Mouse (Mus musculus): ENCODE measurements around the gene Gm20388. TPM values are rescaled to one million over a fixed set of nuclear protein-coding genes. Genes with fewer than 3 reads are reported as not detected.
A peak's percentile ranks its signal among the peaks of the same experiment; 100 is the strongest.

Gm20388 gene
- polyA plus RNA-seq, 1 experiment from 2014 or later: not detected

- H3K27me3 ChIP-seq (replicated peaks; ENCODE audit: control insufficient read depth, insufficient read depth, low read length): peaks cover 35% of the 10 kb centered on the region
- H3K9ac ChIP-seq (ENCODE audit: low read depth, low read length): no peak overlapping the region
- H3K27ac ChIP-seq (ENCODE audit: low read depth, low read length): no peak overlapping the region
- no peaks in the 10 kb centered on the region for H3K36me3 ChIP-seq (ENCODE audit: control insufficient read depth, insufficient read depth)
- H3K9me3 ChIP-seq (ENCODE audit: control insufficient read depth): no peaks in the 10 kb centered on the region
- H3K4me1 ChIP-seq (replicated peaks; ENCODE audit: control insufficient read depth, insufficient read depth, low read length): no peaks in the 10 kb centered on the region
- no peak for ATAC-seq
- H3K4me2 ChIP-seq (replicated peaks; ENCODE audit: low read depth): peak overlapping the region; percentile 100
- 75% methylated on average over 17 of the region's 17 CpGs for WGBS
- TF ChIP-seq CTCF (IDR thresholded peaks at IDR 0.05; ENCODE audit: low read depth): no peak
- no peak overlapping the region for H3K4me3 ChIP-seq (ENCODE audit: low read depth, low read length)
These were observed 2765.2 kb downstream of the Gm20388 start for GRCm38 (mm10) chr8:122675596-122676420.

- Histone ChIP-seq H3K27ac (ENCODE audit: low read depth, low read length) (no peak overlapping the region), H3K9ac (ENCODE audit: low read depth, low read length) (peak overlapping the region; percentile 64; the same call in 1 of the 2 replicates), H3K4me3 (ENCODE audit: low read depth, low read length) (peak overlapping the region; percentile 72), H3K4me1 (replicated peaks; ENCODE audit: control insufficient read depth, insufficient read depth, low read length) (no peaks in the 10 kb centered on the region), H3K4me2 (replicated peaks; ENCODE audit: low read depth) (peak overlapping the region; percentile 100), H3K9me3 (ENCODE audit: control insufficient read depth) (no peaks in the 10 kb centered on the region), H3K36me3 (ENCODE audit: control insufficient read depth, insufficient read depth) (no peaks in the 10 kb centered on the region), H3K27me3 (replicated peaks; ENCODE audit: control insufficient read depth, insufficient read depth, low read length) (peaks cover 39% of the 10 kb centered on the region)
- no peak for TF ChIP-seq CTCF (IDR thresholded peaks at IDR 0.05; ENCODE audit: low read depth)
- WGBS: 18% methylated on average over 16 of the region's 16 CpGs
- ATAC-seq: peak; percentile 14; the same call in 1 of the 2 replicates
These were observed 2766.2 kb downstream of the Gm20388 start for GRCm38 (mm10) chr8:122676621-122677480.

- H3K4me1 ChIP-seq (replicated peaks; ENCODE audit: control insufficient read depth, insufficient read depth, low read length): no peaks in the 10 kb centered on the region
- H3K27ac ChIP-seq (ENCODE audit: low read depth, low read length): peak overlapping the region; percentile 54; the same call in 1 of the 2 replicates
- peak overlapping the region; percentile 72 for H3K4me3 ChIP-seq (ENCODE audit: low read depth, low read length)
- H3K36me3 ChIP-seq (ENCODE audit: control insufficient read depth, insufficient read depth): no peaks in the 10 kb centered on the region
- H3K9ac ChIP-seq (ENCODE audit: low read depth, low read length): peak overlapping the region; percentile 64
- WGBS: 3% methylated on average over 22 of the region's 35 CpGs
- H3K27me3 ChIP-seq (replicated peaks; ENCODE audit: control insufficient read depth, insufficient read depth, low read length): peaks cover 46% of the 10 kb centered on the region
- peak overlapping the region; percentile 100 for H3K4me2 ChIP-seq (replicated peaks; ENCODE audit: low read depth)
- no peak for ATAC-seq
- no peak for TF ChIP-seq CTCF (IDR thresholded peaks at IDR 0.05; ENCODE audit: low read depth)
- no peaks in the 10 kb centered on the region for H3K9me3 ChIP-seq (ENCODE audit: control insufficient read depth)
These were observed 2766.9 kb downstream of the Gm20388 start for GRCm38 (mm10) chr8:122677481-122678021.

GRCm38 (mm10) chr8:122678061-122678895 lies 2767.6 kb downstream of the Gm20388 start:
- Histone ChIP-seq H3K4me2 (replicated peaks; ENCODE audit: low read depth) (peak overlapping the region; percentile 100), H3K27ac (ENCODE audit: low read depth, low read length) (peak overlapping the region; percentile 73), H3K4me1 (replicated peaks; ENCODE audit: control insufficient read depth, insufficient read depth, low read length) (no peaks in the 10 kb centered on the region), H3K9ac (ENCODE audit: low read depth, low read length) (peak overlapping the region; percentile 64), H3K9me3 (ENCODE audit: control insufficient read depth) (no peaks in the 10 kb centered on the region), H3K4me3 (ENCODE audit: low read depth, low read length) (peak overlapping the region; percentile 72), H3K36me3 (ENCODE audit: control insufficient read depth, insufficient read depth) (no peaks in the 10 kb centered on the region), H3K27me3 (replicated peaks; ENCODE audit: control insufficient read depth, insufficient read depth, low read length) (peaks cover 49% of the 10 kb centered on the region)
- peak; percentile 77 for ATAC-seq
- TF ChIP-seq CTCF (IDR thresholded peaks at IDR 0.05; ENCODE audit: low read depth): peak; percentile 93
- WGBS: 0% methylated on average over 99 of the region's 127 CpGs

- 3% methylated on average over 14 of the region's 14 CpGs for WGBS
- TF ChIP-seq CTCF (IDR thresholded peaks at IDR 0.05; ENCODE audit: low read depth): no peak
- no peak overlapping the region for H3K9ac ChIP-seq (ENCODE audit: low read depth, low read length)
These were observed 2768.2 kb downstream of the Gm20388 start for GRCm38 (mm10) chr8:122678896-122679210.

More at GRCm38 (mm10) chr8:122678896-122679210, 2768.2 kb downstream of the Gm20388 start:
- peak overlapping the region; percentile 73; the same call in 1 of the 2 replicates for H3K27ac ChIP-seq (ENCODE audit: low read depth, low read length)
- no peak for ATAC-seq
- peaks cover 49% of the 10 kb centered on the region for H3K27me3 ChIP-seq (replicated peaks; ENCODE audit: control insufficient read depth, insufficient read depth, low read length)
- no peaks in the 10 kb centered on the region for H3K36me3 ChIP-seq (ENCODE audit: control insufficient read depth, insufficient read depth)
- H3K9me3 ChIP-seq (ENCODE audit: control insufficient read depth): no peaks in the 10 kb centered on the region
- H3K4me2 ChIP-seq (replicated peaks; ENCODE audit: low read depth): peak overlapping the region; percentile 100
- peak overlapping the region; percentile 72 for H3K4me3 ChIP-seq (ENCODE audit: low read depth, low read length)
- no peaks in the 10 kb centered on the region for H3K4me1 ChIP-seq (replicated peaks; ENCODE audit: control insufficient read depth, insufficient read depth, low read length)
